Mouse (Mus musculus): ENCODE measurements around the gene Eef1akmt1. TPM values are rescaled to one million over a fixed set of nuclear protein-coding genes. Genes with fewer than 3 reads are reported as not detected.

Eef1akmt1 gene
- total and polyA plus RNA-seq, 3 experiments: 40.6 to 51.0 TPM; not detected in 1

- Histone ChIP-seq H3K4me1 (ENCODE audit: control insufficient read depth in 1 of 2, insufficient read depth in 2 of 2, low read length in 2 of 2) (no peaks in the 10 kb centered on the region), H3K79me2 (ENCODE audit: control insufficient read depth, insufficient read depth, low read length, poor library complexity) (no peaks in the 10 kb centered on the region), H3K27ac (ENCODE audit: control insufficient read depth, low read depth, low read length) (no peak overlapping the region), H3K36me3 (ENCODE audit: control insufficient read depth in 1 of 2, insufficient read depth in 2 of 2, low read length in 2 of 2) (peaks cover 0 to 5% of the 10 kb centered on the region in 2 experiments; a peak in 2 of 4 replicates), H3K4me3 (ENCODE audit: control insufficient read depth in 1 of 2, insufficient read depth in 1 of 2, low read depth in 2 of 2, low read length in 2 of 2) (no peak overlapping the region), H3K9me3 (replicated peaks; ENCODE audit: insufficient read depth, low read length) (no peaks in the 10 kb centered on the region), H3K9ac (ENCODE audit: control insufficient read depth, low read depth, low read length, poor library complexity, severe bottlenecking) (no peak overlapping the region), H3K27me3 (ENCODE audit: control insufficient read depth in 1 of 2, insufficient read depth in 2 of 2, low read length in 2 of 2) (no peaks in the 10 kb centered on the region)
- TF ChIP-seq TBP (IDR thresholded peaks at IDR 0.05; ENCODE audit: low read depth, low read length): no peak
- TF ChIP-seq RCOR1 (IDR thresholded peaks at IDR 0.05; ENCODE audit: low read depth, low read length): no peak
- no peak for DNase-seq (ENCODE audit: low read depth, low spot score)
Measured at GRCm38 (mm10) chr14:57554434-57554833, 17.0 kb downstream of the Eef1akmt1 start.

DNA sequence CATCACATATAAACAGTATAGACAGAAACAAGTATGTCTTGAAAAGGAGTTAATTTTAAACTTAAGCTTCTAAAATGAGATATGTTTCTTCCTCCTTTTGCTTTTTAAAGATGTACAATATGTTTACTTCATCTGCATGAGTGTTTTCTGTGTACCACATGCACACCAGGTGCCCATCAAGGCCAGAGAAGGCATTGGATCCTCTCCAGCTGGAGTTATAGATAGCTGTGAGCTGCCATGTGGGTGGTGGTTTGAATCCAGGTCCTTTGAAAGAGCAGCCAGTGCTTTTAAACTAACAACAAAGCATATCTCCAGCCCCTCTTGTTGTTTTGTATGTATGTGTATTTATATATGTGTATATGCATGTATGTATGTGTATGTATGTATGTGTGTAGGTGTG is 18.5 kb downstream of the Eef1akmt1 start:
- no peaks in the 10 kb centered on the region for H3K27me3 ChIP-seq (ENCODE audit: control insufficient read depth in 1 of 2, insufficient read depth in 2 of 2, low read length in 2 of 2)
- H3K36me3 ChIP-seq (ENCODE audit: control insufficient read depth in 1 of 2, insufficient read depth in 2 of 2, low read length in 2 of 2): peaks cover 0 to 5% of the 10 kb centered on the region in 2 experiments; a peak in 2 of 4 replicates
- H3K4me1 ChIP-seq (ENCODE audit: control insufficient read depth in 1 of 2, insufficient read depth in 2 of 2, low read length in 2 of 2): no peaks in the 10 kb centered on the region
- TF ChIP-seq CHD1 (IDR thresholded peaks at IDR 0.05; ENCODE audit: low read depth, low read length) (no peak), POLR2A (IDR thresholded peaks at IDR 0.05; ENCODE audit: control insufficient read depth in 1 of 2, insufficient read depth in 1 of 2, low read depth in 1 of 2, low read length in 2 of 2, poor library complexity in 1 of 2) (no peak), MEF2A (IDR thresholded peaks at IDR 0.05; ENCODE audit: extremely low read depth, insufficient replicate concordance, low read depth, low read length, poor library complexity, severe bottlenecking) (no peak), NELFE (IDR thresholded peaks at IDR 0.05; ENCODE audit: low read depth, low read length) (no peak), SIN3A (IDR thresholded peaks at IDR 0.05; ENCODE audit: low read length) (no peak), POLR2AphosphoS2 (IDR thresholded peaks at IDR 0.05; ENCODE audit: low read length) (no peak), UBTF (IDR thresholded peaks at IDR 0.05; ENCODE audit: borderline replicate concordance, insufficient read depth, low read depth, low read length) (no peak), ZKSCAN1 (IDR thresholded peaks at IDR 0.05; ENCODE audit: low read depth, low read length) (no peak), BHLHE40 (IDR thresholded peaks at IDR 0.05; ENCODE audit: borderline replicate concordance, low read depth, low read length) (no peak), ETS1 (IDR thresholded peaks at IDR 0.05; ENCODE audit: low read depth, low read length) (no peak), CHD2 (IDR thresholded peaks at IDR 0.05; ENCODE audit: low read length) (no peak), SMC3 (IDR thresholded peaks at IDR 0.05; ENCODE audit: low read depth, low read length) (no peak), NRF1 (IDR thresholded peaks at IDR 0.05; ENCODE audit: insufficient read depth, low read depth, low read length, poor library complexity, severe bottlenecking) (no peak)
- no peak overlapping the region for H3K9ac ChIP-seq (ENCODE audit: control insufficient read depth, low read depth, low read length, poor library complexity, severe bottlenecking)
- no peaks in the 10 kb centered on the region for H3K9me3 ChIP-seq (replicated peaks; ENCODE audit: insufficient read depth, low read length)
- no peak overlapping the region for H3K27ac ChIP-seq (ENCODE audit: control insufficient read depth, low read depth, low read length)
- no peaks in the 10 kb centered on the region for H3K79me2 ChIP-seq (ENCODE audit: control insufficient read depth, insufficient read depth, low read length, poor library complexity)
- DNase-seq (ENCODE audit: low read depth, low spot score): no peak
- no peak overlapping the region for H3K4me3 ChIP-seq (ENCODE audit: control insufficient read depth in 1 of 2, insufficient read depth in 1 of 2, low read depth in 2 of 2, low read length in 2 of 2)

DNA sequence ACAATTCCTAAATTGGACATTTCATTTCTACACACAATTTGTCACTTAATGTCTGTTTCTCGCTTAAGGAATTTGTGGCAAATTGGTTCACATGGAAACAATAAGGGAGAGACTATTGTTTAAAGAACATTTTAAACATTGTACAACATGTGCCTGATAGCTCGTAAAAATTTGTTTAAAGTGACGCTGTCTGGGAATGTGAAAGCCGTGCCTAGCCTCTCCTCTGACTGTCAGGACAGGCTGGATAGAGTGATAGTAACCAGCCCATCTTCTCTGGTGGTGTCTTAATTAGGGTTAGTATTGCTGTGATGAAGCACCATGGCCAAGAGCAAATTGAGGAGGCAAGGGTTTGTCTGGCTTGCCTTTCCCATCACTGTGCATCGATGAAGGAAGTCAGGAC is 24.4 kb downstream of the Eef1akmt1 start:
- Histone ChIP-seq H3K36me3 (ENCODE audit: control insufficient read depth in 1 of 2, insufficient read depth in 2 of 2, low read length in 2 of 2) (peaks cover 0 to 13% of the 10 kb centered on the region in 2 experiments; a peak in 2 of 4 replicates), H3K9me3 (replicated peaks; ENCODE audit: insufficient read depth, low read length) (no peaks in the 10 kb centered on the region), H3K4me3 (ENCODE audit: control insufficient read depth in 1 of 2, insufficient read depth in 1 of 2, low read depth in 2 of 2, low read length in 2 of 2) (no peak overlapping the region), H3K27me3 (ENCODE audit: control insufficient read depth in 1 of 2, insufficient read depth in 2 of 2, low read length in 2 of 2) (no peaks in the 10 kb centered on the region), H3K27ac (ENCODE audit: control insufficient read depth, low read depth, low read length) (no peak overlapping the region), H3K9ac (ENCODE audit: control insufficient read depth, low read depth, low read length, poor library complexity, severe bottlenecking) (no peak overlapping the region), H3K4me1 (ENCODE audit: control insufficient read depth in 1 of 2, insufficient read depth in 2 of 2, low read length in 2 of 2) (peaks cover 0 to 24% of the 10 kb centered on the region in 2 experiments; a peak in 2 of 4 replicates), H3K79me2 (ENCODE audit: control insufficient read depth, insufficient read depth, low read length, poor library complexity) (no peaks in the 10 kb centered on the region)
- TF ChIP-seq ELF1 (IDR thresholded peaks at IDR 0.05; ENCODE audit: low read depth, low read length): no peak
- TF ChIP-seq ZMIZ1 (IDR thresholded peaks at IDR 0.05; ENCODE audit: low read depth, low read length): no peak
- TF ChIP-seq KAT2A (conservative IDR thresholded peaks at IDR 0.05; ENCODE audit: low read depth, low read length): no peak
- no peak for TF ChIP-seq CHD2 (IDR thresholded peaks at IDR 0.05; ENCODE audit: low read length)
- TF ChIP-seq NRF1 (IDR thresholded peaks at IDR 0.05; ENCODE audit: insufficient read depth, low read depth, low read length, poor library complexity, severe bottlenecking): no peak
- no peak for TF ChIP-seq MYC (IDR thresholded peaks at IDR 0.05; ENCODE audit: low read depth, low read length)
- TF ChIP-seq USF1 (IDR thresholded peaks at IDR 0.05; ENCODE audit: low read depth, low read length): no peak
- no peak for TF ChIP-seq NELFE (IDR thresholded peaks at IDR 0.05; ENCODE audit: low read depth, low read length)
- no peak for TF ChIP-seq MEF2A (IDR thresholded peaks at IDR 0.05; ENCODE audit: extremely low read depth, insufficient replicate concordance, low read depth, low read length, poor library complexity, severe bottlenecking)
- TF ChIP-seq POLR2A (IDR thresholded peaks at IDR 0.05; ENCODE audit: control insufficient read depth in 1 of 2, insufficient read depth in 1 of 2, low read depth in 1 of 2, low read length in 2 of 2, poor library complexity in 1 of 2): no peak
- no peak for TF ChIP-seq POLR2AphosphoS2 (IDR thresholded peaks at IDR 0.05; ENCODE audit: low read length)
- no peak for TF ChIP-seq CHD1 (IDR thresholded peaks at IDR 0.05; ENCODE audit: low read depth, low read length)
- no peak for TF ChIP-seq ZKSCAN1 (IDR thresholded peaks at IDR 0.05; ENCODE audit: low read depth, low read length)
- no peak for TF ChIP-seq GABPA (IDR thresholded peaks at IDR 0.05; ENCODE audit: low read depth, low read length)
- no peak for TF ChIP-seq ZNF384 (IDR thresholded peaks at IDR 0.05; ENCODE audit: low read depth, low read length)
- DNase-seq (ENCODE audit: low read depth, low spot score): no peak
